In genomic region chr10:110733343-110733742, GRCm38 (mm10) we compare ENCODE assay signal across 9 mouse cellular contexts. TPM values are rescaled to one million over a fixed set of nuclear protein-coding genes. Genes with fewer than 3 reads are reported as not detected.
DNase-seq lines count a peak whose midpoint lies in the region; ATAC-seq and TF ChIP-seq lines count a peak whose summit lies in the region.
"Had no signal": no experiment of that assay in that cellular context is flagged by ENCODE, and none has a peak within 500 bp of the region (broad histone marks: within the 10 kb centered on the region; RNA-seq: fewer than 3 reads in every experiment).

No protein-coding gene starts in this region.

- no peaks in the 10 kb centered on the region for H3K9me3 ChIP-seq in kidney, postnatal 0 days (replicated peaks; ENCODE audit: low read length)
- H3K9me3 ChIP-seq in neural tube, embryonic 11.5 days (ENCODE audit: control insufficient read depth, low read length), result no peaks in the 10 kb centered on the region
- H3K9me3 ChIP-seq: hindbrain, embryonic 15.5 days had no signal

- no peaks in the 10 kb centered on the region for H3K27me3 ChIP-seq in kidney, postnatal 0 days (ENCODE audit: insufficient read depth, low read length)
- H3K27me3 ChIP-seq in neural tube, embryonic 11.5 days (ENCODE audit: control insufficient read depth, insufficient read depth, low read length), result no peaks in the 10 kb centered on the region
- H3K27me3 ChIP-seq: hindbrain, embryonic 15.5 days had no signal

- H3K36me3 ChIP-seq in kidney, postnatal 0 days (ENCODE audit: insufficient read depth, low read length), result no peaks in the 10 kb centered on the region
- H3K36me3 ChIP-seq in neural tube, embryonic 11.5 days (ENCODE audit: control insufficient read depth, insufficient read depth, low read length), result no peaks in the 10 kb centered on the region
- H3K36me3 ChIP-seq: hindbrain, embryonic 15.5 days had no signal

- 22% methylated on average over 6 of the region's 6 CpGs for WGBS in kidney, postnatal 0 days
- WGBS in neural tube, embryonic 11.5 days, result 21% methylated on average over 6 of the region's 6 CpGs

- H3K9ac ChIP-seq in kidney, postnatal 0 days (ENCODE audit: low read depth, low read length), result no peak overlapping the region
- H3K9ac ChIP-seq in neural tube, embryonic 11.5 days (ENCODE audit: low read length), result no peak overlapping the region
- H3K9ac ChIP-seq: hindbrain, embryonic 15.5 days had no signal

- no peak overlapping the region for H3K4me2 ChIP-seq in kidney, postnatal 0 days (ENCODE audit: low read length)
- H3K4me2 ChIP-seq in neural tube, embryonic 11.5 days (ENCODE audit: low read depth), result no peak overlapping the region
- H3K4me2 ChIP-seq: hindbrain, embryonic 15.5 days had no signal

- H3K4me1 ChIP-seq in kidney, postnatal 0 days (replicated peaks; ENCODE audit: insufficient read depth, low read length), result no peaks in the 10 kb centered on the region
- no peaks in the 10 kb centered on the region for H3K4me1 ChIP-seq in neural tube, embryonic 11.5 days (ENCODE audit: control insufficient read depth, insufficient read depth, low read length)
- H3K4me1 ChIP-seq: hindbrain, embryonic 15.5 days had no signal

- TF ChIP-seq CTCF in kidney, postnatal 0 days (IDR thresholded peaks at IDR 0.05; ENCODE audit: low read depth), result peak; percentile 80

- H3K27ac ChIP-seq in kidney, postnatal 0 days, result no peak overlapping the region
- H3K27ac ChIP-seq in neural tube, embryonic 11.5 days (ENCODE audit: low read depth, low read length), result no peak overlapping the region
- H3K27ac ChIP-seq: hindbrain, embryonic 15.5 days had no signal

- no peak overlapping the region for H3K4me3 ChIP-seq in kidney, postnatal 0 days (replicated peaks; ENCODE audit: low read depth, low read length)
- H3K4me3 ChIP-seq in neural tube, embryonic 11.5 days (ENCODE audit: low read depth, low read length), result no peak overlapping the region
- H3K4me3 ChIP-seq: hindbrain, embryonic 15.5 days had no signal

- 0 out of 2 replicates have a peak, but pooled peaks have one; percentile 57 for ATAC-seq in kidney, postnatal 0 days (replicated peaks; ENCODE audit: low FRiP score, low read depth)
- ATAC-seq in neural tube, embryonic 11.5 days (ENCODE audit: insufficient read depth, low FRiP score, low TSS enrichment), result peak; percentile 69

- peak; percentile 50 for DNase-seq in CD4-positive helper T cell, adult 2 months (ENCODE audit: low read depth, low spot score)
- peak; percentile 80 for DNase-seq in ZHBTc4 (ENCODE audit: low read depth, low spot score)
- DNase-seq in cerebellum, postnatal 36 days, result peak; percentile 76 to 80
- peak; percentile 75 to 78 for DNase-seq in frontal cortex, postnatal 36 days (ENCODE audit: low spot score in 2 of 2)
- peak; percentile 84 for DNase-seq in kidney, postnatal 0 days (ENCODE audit: low spot score)
- DNase-seq in liver, result peak; percentile 76
- peak; percentile 77 for DNase-seq in neural tube, embryonic 11.5 days (ENCODE audit: low spot score)
- DNase-seq in testis, postnatal 10 days (ENCODE audit: low spot score), result peak; percentile 81

RNA-seq across cellular contexts. Expression of gene E2f7, which starts 11.9 kb away (rescaled TPM):
- 10.9 and 11.6 TPM in 2 replicates for polyA plus RNA-seq in kidney, postnatal 0 days (2015; fragmentation: Nextera tagmentation; extraction: Ambion mirVana)
- 30.3 and 33.1 TPM in 2 replicates for polyA plus RNA-seq in neural tube, embryonic 11.5 days (2014; fragmentation: Nextera tagmentation; extraction: Ambion mirVana)
